ENCODE assay signal across 14 mouse cellular contexts in genomic region chr6:134414532-134414883, GRCm38 (mm10). TPM values are rescaled to one million over a fixed set of nuclear protein-coding genes. Genes with fewer than 3 reads are reported as not detected.
DNase-seq lines count a peak whose midpoint lies in the region; ATAC-seq and TF ChIP-seq lines count a peak whose summit lies in the region.
"Had no signal": no experiment of that assay in that cellular context is flagged by ENCODE, and none has a peak within 500 bp of the region (broad histone marks: within the 10 kb centered on the region; RNA-seq: fewer than 3 reads in every experiment).

No protein-coding gene starts in this region.

- no peak overlapping the region for H3K4me3 ChIP-seq in kidney, adult 2 months (ENCODE audit: insufficient read depth, low read depth, low read length)
- no peak overlapping the region for H3K4me3 ChIP-seq in lung, embryonic 16.5 days (ENCODE audit: low read length)
- no peak overlapping the region for H3K4me3 ChIP-seq in embryonic facial prominence, embryonic 14.5 days (ENCODE audit: low read depth, low read length)
- peak overlapping the region; percentile 9; the same call in 1 of the 2 replicates for H3K4me3 ChIP-seq in stomach, embryonic 14.5 days (ENCODE audit: low read depth, low read length)
- H3K4me3 ChIP-seq: limb, embryonic 13.5 days; midbrain, embryonic 12.5 days had no signal

- WGBS in kidney, adult 2 months: 47% methylated on average over 4 of the region's 4 CpGs
- 45% methylated on average over 4 of the region's 4 CpGs for WGBS in lung, embryonic 16.5 days
- 63% methylated on average over 4 of the region's 4 CpGs for WGBS in embryonic facial prominence, embryonic 14.5 days
- 59% methylated on average over 4 of the region's 4 CpGs for WGBS in stomach, embryonic 14.5 days

- DNase-seq in kidney, adult 2 months: no peak
- DNase-seq in kidney, adult 11 months: no peak
- no peak for DNase-seq in lung, postnatal 10 days
- DNase-seq in embryonic facial prominence, embryonic 14.5 days (ENCODE audit: low spot score): no peak
- DNase-seq in layer of hippocampus, postnatal 14 days (ENCODE audit: low spot score in 2 of 2): no peak
- DNase-seq: cerebellum, adult 8-10 months; layer of hippocampus, postnatal 36 days had no signal

- H3K27ac ChIP-seq in kidney, adult 2 months (ENCODE audit: insufficient read depth, low read depth, low read length): 0 out of 2 replicates have a peak overlapping the region, but pooled peaks have one; percentile 1
- peak overlapping the region; percentile 66 for H3K27ac ChIP-seq in lung, embryonic 16.5 days (ENCODE audit: low read length)
- no peak overlapping the region for H3K27ac ChIP-seq in embryonic facial prominence, embryonic 14.5 days (replicated peaks; ENCODE audit: low read depth, low read length)
- peak overlapping the region; percentile 30; the same call in 1 of the 2 replicates for H3K27ac ChIP-seq in stomach, embryonic 14.5 days (ENCODE audit: low read length)
- H3K27ac ChIP-seq: limb, embryonic 13.5 days; midbrain, embryonic 12.5 days had no signal

- peak; percentile 29; the same call in 1 of the 2 replicates for ATAC-seq in lung, embryonic 16.5 days (ENCODE audit: low read depth)
- ATAC-seq in embryonic facial prominence, embryonic 14.5 days (ENCODE audit: low read depth): no peak; the same call in 1 of the 2 replicates
- no peak for ATAC-seq in stomach, embryonic 14.5 days (ENCODE audit: insufficient number of reproducible peaks, insufficient read depth, low FRiP score, low read depth)

- no peak for TF ChIP-seq CTCF in kidney, adult 2 months (conservative IDR thresholded peaks at IDR 0.05; ENCODE audit: insufficient read depth, insufficient read length, low read depth, low read length)

- H3K27me3 ChIP-seq in kidney, adult 2 months (replicated peaks; ENCODE audit: control insufficient read depth, insufficient read depth, low read length): no peaks in the 10 kb centered on the region
- H3K27me3 ChIP-seq in lung, embryonic 16.5 days (ENCODE audit: control insufficient read depth, insufficient read depth, low read depth, low read length): no peaks in the 10 kb centered on the region
- H3K27me3 ChIP-seq in embryonic facial prominence, embryonic 14.5 days (replicated peaks; ENCODE audit: control insufficient read depth, insufficient read depth, low read length): no peaks in the 10 kb centered on the region
- H3K27me3 ChIP-seq in stomach, embryonic 14.5 days (ENCODE audit: control insufficient read depth, insufficient read depth, low read length): no peaks in the 10 kb centered on the region
- H3K27me3 ChIP-seq: limb, embryonic 13.5 days; midbrain, embryonic 12.5 days had no signal

- peak overlapping the region; percentile 12; the same call in 1 of the 2 replicates for H3K9ac ChIP-seq in lung, embryonic 16.5 days (ENCODE audit: low read length)
- no peak overlapping the region for H3K9ac ChIP-seq in embryonic facial prominence, embryonic 14.5 days (ENCODE audit: low read depth, low read length)
- H3K9ac ChIP-seq in stomach, embryonic 14.5 days (replicated peaks; ENCODE audit: low read depth, low read length): no peak overlapping the region
- H3K9ac ChIP-seq: limb, embryonic 13.5 days; midbrain, embryonic 12.5 days had no signal

- H3K4me2 ChIP-seq in lung, embryonic 16.5 days (ENCODE audit: low read depth, low read length): peak overlapping the region; percentile 40
- peak overlapping the region; percentile 7; the same call in 1 of the 2 replicates for H3K4me2 ChIP-seq in embryonic facial prominence, embryonic 14.5 days (ENCODE audit: low read depth, low read length)
- peak overlapping the region; percentile 21 for H3K4me2 ChIP-seq in stomach, embryonic 14.5 days (replicated peaks; ENCODE audit: low read depth, low read length)
- H3K4me2 ChIP-seq: limb, embryonic 13.5 days; midbrain, embryonic 12.5 days had no signal

- H3K4me1 ChIP-seq in kidney, adult 2 months (ENCODE audit: control insufficient read depth, insufficient read depth, low read length): peaks cover 5% of the 10 kb centered on the region; the same call in 1 of the 2 replicates
- no peaks in the 10 kb centered on the region; the same call in 1 of the 2 replicates for H3K4me1 ChIP-seq in lung, embryonic 16.5 days (replicated peaks; ENCODE audit: control insufficient read depth, insufficient read depth, low read length)
- H3K4me1 ChIP-seq in embryonic facial prominence, embryonic 14.5 days (ENCODE audit: control insufficient read depth, insufficient read depth, low read length): no peaks in the 10 kb centered on the region
- no peaks in the 10 kb centered on the region for H3K4me1 ChIP-seq in stomach, embryonic 14.5 days (ENCODE audit: control insufficient read depth, insufficient read depth, low read length)
- H3K4me1 ChIP-seq: midbrain, embryonic 12.5 days had no signal

- TF ChIP-seq POLR2A in kidney, adult 2 months (IDR thresholded peaks at IDR 0.05; ENCODE audit: low read depth, low read length): no peak

- no peaks in the 10 kb centered on the region for H3K9me3 ChIP-seq in lung, embryonic 16.5 days (ENCODE audit: control insufficient read depth, low read length)
- no peaks in the 10 kb centered on the region for H3K9me3 ChIP-seq in embryonic facial prominence, embryonic 14.5 days (ENCODE audit: control insufficient read depth, low read length)
- no peaks in the 10 kb centered on the region for H3K9me3 ChIP-seq in stomach, embryonic 14.5 days (ENCODE audit: control insufficient read depth, low read depth, low read length)
- H3K9me3 ChIP-seq: limb, embryonic 13.5 days; midbrain, embryonic 12.5 days had no signal

- H3K36me3 ChIP-seq in kidney, adult 2 months (ENCODE audit: control insufficient read depth, insufficient read depth, low read length): no peaks in the 10 kb centered on the region
- no peaks in the 10 kb centered on the region for H3K36me3 ChIP-seq in lung, embryonic 16.5 days (ENCODE audit: control insufficient read depth, insufficient read depth, low read length)
- no peaks in the 10 kb centered on the region for H3K36me3 ChIP-seq in embryonic facial prominence, embryonic 14.5 days (ENCODE audit: control insufficient read depth, insufficient read depth, low read length)
- no peaks in the 10 kb centered on the region for H3K36me3 ChIP-seq in stomach, embryonic 14.5 days (ENCODE audit: control insufficient read depth, insufficient read depth, low read length)
- H3K36me3 ChIP-seq: limb, embryonic 13.5 days; midbrain, embryonic 12.5 days had no signal

RNA-seq across cellular contexts. Expression of gene Bcl2l14, which starts 18.4 kb away (rescaled TPM):
- 0.77 and 1.1 TPM in 2 replicates for polyA plus RNA-seq in kidney, adult 2 months (2012; rRNA removed)
- polyA plus RNA-seq in lung, embryonic 16.5 days (2015; fragmentation: Nextera tagmentation; extraction: Ambion mirVana): 5.0 and 5.4 TPM in 2 replicates
- polyA plus RNA-seq in embryonic facial prominence, embryonic 14.5 days (2014; fragmentation: Nextera tagmentation; extraction: Ambion mirVana): 2.6 and 3.0 TPM in 2 replicates
- 12.3 and 12.9 TPM in 2 replicates for polyA plus RNA-seq in stomach, embryonic 14.5 days (2014; fragmentation: Nextera tagmentation; extraction: Ambion mirVana)
- not detected for total RNA-seq in layer of hippocampus, postnatal 14 days (2021)
- total RNA-seq: gastrocnemius, postnatal 4 days; layer of hippocampus, postnatal 36 days had no signal
- polyA plus RNA-seq: C2C12; neural tube, embryonic 11.5 days had no signal
